Mouse (Mus musculus) T-helper 17 cell (primary cell): ENCODE measurements at regions not wholly inside any gene's neighbourhood (a gene's known extent, or its start where the extent isn't known, plus 50 kb on each side); places are given as distances from the start of the nearest gene placed in this dataset.

Experiments used
- in situ Hi-C, 2 experiments: fragments of 300-600 bp; cut with MboI, MseI; formaldehyde crosslinking; loops; 1 replicate in 1 of 2; 2 replicates in 1 of 2; pipeline ENCODE4 v1.15.1; 2025; ENCODE audit warnings: high pct_unique_total_duplicates in 2 of 2

- in situ Hi-C loops = loop anchor here in 1 of 2 experiments (5.0 kb wide), 1 partner anchor 49 kb away; no protein-coding TSS in a partner anchor
Observed at GRCm38 (mm10) chr1:100781006-100781405, 1008.4 kb downstream of the Cntnap5b start.

GRCm38 (mm10) chr1:100787766-100788165, 1015.2 kb downstream of the Cntnap5b start:
- in situ Hi-C loops = no loop called here

GRCm38 (mm10) chr1:100801041-100801440, 1028.5 kb downstream of the Cntnap5b start:
- in situ Hi-C loops = no loop called here
